Mouse (Mus musculus) liver, postnatal 0 days (tissue): ENCODE results near the gene Serpina1f.

Experiments
- CTCF ChIP-seq: sonication (generic); IDR thresholded peaks from 2 replicates; pipeline ENCODE4 v1.5.1; 2016; ENCODE audit warnings: antibody characterized with exemption, low read depth
- EP300 ChIP-seq: IDR thresholded peaks from 2 replicates; pipeline ENCODE4 v1.6.1; 2016; ENCODE audit warnings: antibody characterized with exemption, low read depth, mild to moderate bottlenecking

DNA sequence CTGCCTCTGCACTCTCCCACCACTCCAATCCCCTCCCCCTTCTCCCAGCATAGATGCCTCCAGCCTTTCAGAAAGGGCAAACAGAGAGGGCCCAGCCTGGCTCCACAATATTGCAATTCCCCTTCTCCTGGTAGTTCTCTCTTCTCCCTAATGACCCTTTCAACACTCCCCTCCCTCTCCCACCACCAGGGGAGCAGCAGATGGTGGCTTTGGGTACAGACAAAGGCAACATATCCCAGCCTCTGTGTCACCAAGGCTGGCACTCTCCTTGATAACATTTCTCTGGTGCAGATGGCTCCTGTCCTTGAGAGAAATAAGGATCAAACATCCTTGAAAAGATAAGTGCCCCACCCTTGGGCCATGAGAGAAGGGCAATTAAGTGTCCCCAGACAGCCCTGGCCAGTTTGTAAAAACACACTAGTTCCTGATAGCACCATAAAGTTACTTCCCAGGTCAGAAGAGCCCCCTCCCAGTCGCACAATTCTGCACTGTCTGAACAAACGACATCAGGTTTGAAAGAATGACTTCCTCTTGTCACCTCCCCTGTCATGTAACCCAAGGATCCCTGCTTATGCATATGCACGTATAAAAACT is 7.0 kb downstream of the Serpina1f start:
- TF ChIP-seq EP300 (no peak), CTCF (no peak)
